Mouse (Mus musculus) cerebellum, postnatal 4 days (tissue): ENCODE measurements around the gene Iffo2.

Source experiments
- DNase-seq, 2 experiments: peaks; one replicate each; pipeline ENCODE4 v3.0.0; 2022; ENCODE audit warnings: low spot score in 2 of 2, mixed read lengths in 1 of 2

Iffo2 gene

GRCm38 (mm10) chr4:139639801-139640200 is 109.5 kb downstream of the Iffo2 start:
- no peak for DNase-seq

DNA sequence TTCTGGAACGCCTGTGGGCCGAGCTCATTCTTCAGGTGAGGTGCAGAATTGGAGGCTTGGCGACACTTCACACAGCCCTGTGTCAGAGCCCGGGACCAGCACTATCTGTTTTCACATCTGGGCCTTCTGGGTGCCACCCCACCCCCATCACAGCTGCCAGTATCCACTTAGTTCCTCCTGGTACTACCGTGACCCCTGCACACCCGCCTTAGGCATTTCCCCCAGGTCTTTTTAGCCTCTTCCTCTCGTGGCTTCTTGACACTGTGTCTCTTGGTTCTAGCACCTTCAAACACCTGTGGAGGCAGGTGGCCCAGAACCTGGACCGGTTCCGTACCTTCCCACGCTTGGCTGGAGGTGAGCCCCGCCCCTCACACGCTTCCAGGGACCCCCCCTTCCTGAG is 110.0 kb downstream of the Iffo2 start:
- no peak for DNase-seq

DNA sequence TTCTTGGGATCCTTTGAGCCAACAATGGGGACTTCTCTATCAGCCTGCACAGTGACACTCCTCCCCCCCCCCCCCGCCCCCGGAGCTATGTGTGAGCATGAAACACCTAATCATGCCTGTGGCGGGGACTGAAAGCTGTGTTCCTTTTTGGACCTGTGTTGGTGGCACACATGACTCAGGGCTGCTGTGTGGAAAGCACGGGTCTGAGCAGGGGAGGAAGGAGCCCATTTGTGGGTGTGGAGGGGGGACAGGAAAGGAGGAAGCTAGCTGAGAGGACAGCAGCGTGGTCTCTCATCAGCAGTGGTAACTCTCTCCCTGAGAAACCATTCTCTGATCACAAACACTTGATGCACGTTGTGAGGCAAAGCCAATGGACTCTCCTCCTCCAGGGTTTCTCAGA is 110.4 kb downstream of the Iffo2 start:
- no peak for DNase-seq

GRCm38 (mm10) chr4:139641829-139642425 is 111.6 kb downstream of the Iffo2 start:
- no peak for DNase-seq

- DNase-seq, result peak; percentile 91 to 92
These were observed 113.6 kb downstream of the Iffo2 start for GRCm38 (mm10) chr4:139643972-139644371.

- DNase-seq, result no peak
These were observed 116.6 kb downstream of the Iffo2 start for GRCm38 (mm10) chr4:139646916-139647315.

GRCm38 (mm10) chr4:139650086-139650743 is 119.9 kb downstream of the Iffo2 start:
- DNase-seq, result no peak

DNA sequence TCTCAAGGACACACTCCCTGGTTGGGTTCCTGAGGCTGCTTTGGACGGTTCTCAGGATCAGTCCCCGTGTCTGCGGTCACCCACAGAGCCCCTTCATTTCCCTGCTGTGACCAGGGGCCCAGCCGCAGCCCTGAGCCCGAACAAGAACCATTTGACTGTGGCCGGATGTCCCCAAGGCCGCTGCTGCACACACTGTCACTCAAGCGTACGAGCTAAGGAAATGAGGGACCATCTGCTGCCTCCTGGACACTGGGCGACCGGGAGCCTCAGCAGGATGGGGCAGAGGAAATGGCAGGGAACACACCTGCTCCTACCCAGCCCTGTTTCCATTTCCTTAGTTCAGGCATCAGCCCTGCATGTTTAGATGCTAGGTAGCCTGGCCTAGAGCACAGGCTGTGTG is 120.6 kb downstream of the Iffo2 start:
- DNase-seq, result no peak

DNA sequence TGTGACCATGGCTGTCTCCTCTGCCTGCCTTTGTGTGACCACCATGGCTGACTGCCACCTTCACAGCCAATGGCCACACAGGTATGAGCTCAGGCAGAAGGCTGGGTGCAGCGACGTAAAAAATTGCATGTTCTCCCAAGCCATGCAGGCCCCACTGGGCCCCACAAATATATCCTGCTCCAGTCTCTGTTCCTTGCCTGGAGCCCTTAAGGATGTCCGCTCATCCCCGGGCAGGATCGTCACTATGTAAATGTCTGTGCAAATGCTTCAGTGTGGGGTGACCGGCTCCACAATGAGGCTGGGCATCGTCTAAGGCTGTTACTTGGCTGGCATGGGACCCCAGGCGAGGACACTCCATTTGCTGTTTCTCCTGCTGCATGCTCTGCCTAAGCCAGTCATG is 122.9 kb downstream of the Iffo2 start, which contains the start of gene Tas1r2:
Tas1r2 (plus strand) TSS at position 301 of the 400 bp plus-strand sequence.
- no peak for DNase-seq

GRCm38 (mm10) chr4:139661897-139662296 is 131.5 kb downstream of the Iffo2 start:
- DNase-seq, result peak in 1 of 2 experiments; percentile 58

GRCm38 (mm10) chr4:139667632-139668031 is 137.3 kb downstream of the Iffo2 start:
- no peak for DNase-seq

- DNase-seq, result peak in 1 of 2 experiments; percentile 64
These were observed 139.5 kb downstream of the Iffo2 start for GRCm38 (mm10) chr4:139669847-139670246.
